Mouse (Mus musculus) liver, embryonic 13.5 days (tissue): ENCODE results near the gene Hexb. TPM values are rescaled to one million over a fixed set of nuclear protein-coding genes. Genes with fewer than 3 reads are reported as not detected.
A peak's percentile ranks its signal among the peaks of the same experiment; 100 is the strongest.

Source experiments
- ATAC-seq: fragments of 200-750 bp; cut with Nextera tagmentation; 2 replicates; pipeline ENCODE4 v1.8.0; 2017; ENCODE audit warnings: low read depth, mild to moderate bottlenecking, moderate number of reproducible peaks, moderate library complexity
- DNase-seq: peaks from one replicate; pipeline ENCODE4 v3.0.0; 2022
- H3K27ac ChIP-seq: fragments of 300-500 bp; sonication (generic); 2 replicates; pipeline ENCODE4 v1.5.1; 2015; ENCODE audit warnings: moderate library complexity, mild to moderate bottlenecking, inconsistent platforms
- H3K27me3 ChIP-seq: fragments of 300-500 bp; sonication (generic); 2 replicates; pipeline ENCODE4 v1.6.1; 2015; ENCODE audit warnings: mild to moderate bottlenecking, inconsistent platforms
- H3K36me3 ChIP-seq: fragments of 300-500 bp; sonication (generic); 2 replicates; pipeline ENCODE4 v1.6.1; 2015; ENCODE audit warnings: mild to moderate bottlenecking, inconsistent platforms
- H3K4me1 ChIP-seq: fragments of 300-500 bp; sonication (generic); replicated peaks from 2 replicates; pipeline ENCODE4 v1.6.1; 2015; ENCODE audit warnings: inconsistent platforms
- H3K4me2 ChIP-seq: fragments of 300-500 bp; sonication (generic); 2 replicates; pipeline ENCODE4 v1.6.1; 2015; ENCODE audit warnings: inconsistent platforms, mild to moderate bottlenecking, moderate library complexity
- H3K4me3 ChIP-seq: fragments of 300-500 bp; sonication (generic); replicated peaks from 2 replicates; pipeline ENCODE4 v1.5.1; 2015; ENCODE audit warnings: mild to moderate bottlenecking, inconsistent platforms
- H3K9ac ChIP-seq: fragments of 300-500 bp; sonication (generic); 2 replicates; pipeline ENCODE4 v1.6.1; 2015; ENCODE audit warnings: mild to moderate bottlenecking, inconsistent platforms
- H3K9me3 ChIP-seq: fragments of 300-500 bp; sonication (generic); replicated peaks from 2 replicates; pipeline ENCODE4 v1.6.1; 2016; ENCODE audit warnings: inconsistent platforms
- WGBS: fragments of 180-500 bp; shearing (Covaris S2); methylation state at CpG from one replicate; pipeline ENCODE4 v1.1.7; 2015; ENCODE audit not compliant: insufficient replicate concordance; 5-methylcytosine and 5-hydroxymethylcytosine counted together
- polyA plus RNA-seq: library from polyadenylated mRNA; unstranded; fragments of >200 nt; fragmentation: Nextera tagmentation; extraction: Ambion mirVana; gene quantifications from 2 replicates; pipeline ENCODE4 v1.2.1, GENCODE M21; 2015

Hexb gene
- polyA plus RNA-seq = 16.0 and 20.4 TPM in 2 replicates

- Histone ChIP-seq H3K27ac (peak within 1 kb of the TSS; percentile 70), H3K9me3 (no peaks in the 10 kb centered on the region), H3K4me3 (peak within 1 kb of the TSS; percentile 74), H3K27me3 (no peaks in the 10 kb centered on the region), H3K4me1 (peaks cover 19% of the 10 kb centered on the region), H3K4me2 (peak within 1 kb of the TSS; percentile 95), H3K36me3 (no peaks in the 10 kb centered on the region), H3K9ac (peak within 1 kb of the TSS; percentile 77)
- DNase-seq (peak; percentile 87), ATAC-seq (peak; percentile 97)
- WGBS = under 1% methylated on average over 45 of the region's 45 CpGs
Observed at GRCm38 (mm10) chr13:97197932-97198562, at the start of gene Hexb. Gene Hexb (minus strand): TSS chr13:97198357.

- Histone ChIP-seq H3K9me3 (no peaks in the 10 kb centered on the region), H3K36me3 (peaks cover 43% of the 10 kb centered on the region), H3K27me3 (no peaks in the 10 kb centered on the region), H3K4me2 (no peak overlapping the region), H3K4me3 (no peak overlapping the region), H3K4me1 (peaks cover 28% of the 10 kb centered on the region), H3K9ac (no peak overlapping the region), H3K27ac (no peak overlapping the region)
- WGBS = 62% methylated on average over 4 of the region's 4 CpGs
- DNase-seq (no peak), ATAC-seq (no peak)
Observed at GRCm38 (mm10) chr13:97247754-97248153, 49.6 kb upstream of the Hexb start.

GRCm38 (mm10) chr13:97246217-97246616 lies 48.1 kb upstream of the Hexb start:
- no peak overlapping the region for H3K9ac ChIP-seq
- ATAC-seq (no peak), DNase-seq (no peak)
- peaks cover 22% of the 10 kb centered on the region for H3K4me1 ChIP-seq
- no peak overlapping the region for H3K4me3 ChIP-seq
- H3K27ac ChIP-seq = no peak overlapping the region
- no peak overlapping the region for H3K4me2 ChIP-seq
- 81% methylated on average over 16 of the region's 16 CpGs for WGBS
- peaks cover 8% of the 10 kb centered on the region for H3K27me3 ChIP-seq
- no peaks in the 10 kb centered on the region for H3K9me3 ChIP-seq
- peaks cover 31% of the 10 kb centered on the region for H3K36me3 ChIP-seq

DNA sequence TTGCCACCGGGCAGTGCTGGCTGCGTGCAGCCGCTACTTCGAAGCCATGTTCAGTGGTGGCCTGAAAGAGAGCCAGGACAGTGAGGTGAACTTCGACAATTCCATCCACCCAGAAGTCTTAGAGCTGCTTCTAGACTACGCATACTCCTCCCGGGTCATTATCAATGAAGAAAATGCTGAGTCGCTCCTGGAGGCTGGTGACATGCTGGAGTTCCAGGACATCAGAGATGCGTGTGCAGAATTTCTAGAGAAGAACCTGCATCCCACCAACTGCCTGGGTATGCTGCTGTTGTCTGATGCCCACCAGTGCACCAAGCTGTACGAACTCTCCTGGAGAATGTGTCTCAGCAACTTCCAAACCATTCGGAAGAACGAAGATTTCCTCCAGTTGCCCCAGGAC lies 47.0 kb upstream of the Hexb start:
- no peak for ATAC-seq
- Histone ChIP-seq H3K4me1 (peaks cover 27% of the 10 kb centered on the region), H3K36me3 (peaks cover 25% of the 10 kb centered on the region), H3K9ac (no peak overlapping the region), H3K4me2 (no peak overlapping the region), H3K27me3 (peaks cover 19% of the 10 kb centered on the region), H3K4me3 (no peak overlapping the region), H3K9me3 (no peaks in the 10 kb centered on the region), H3K27ac (no peak overlapping the region)
- DNase-seq = no peak
- WGBS = 75% methylated on average over 12 of the region's 12 CpGs

- 82% methylated on average over 11 of the region's 11 CpGs for WGBS
- H3K4me3 ChIP-seq = no peak overlapping the region
Observed at GRCm38 (mm10) chr13:97244712-97245105, 46.6 kb upstream of the Hexb start.

DNA sequence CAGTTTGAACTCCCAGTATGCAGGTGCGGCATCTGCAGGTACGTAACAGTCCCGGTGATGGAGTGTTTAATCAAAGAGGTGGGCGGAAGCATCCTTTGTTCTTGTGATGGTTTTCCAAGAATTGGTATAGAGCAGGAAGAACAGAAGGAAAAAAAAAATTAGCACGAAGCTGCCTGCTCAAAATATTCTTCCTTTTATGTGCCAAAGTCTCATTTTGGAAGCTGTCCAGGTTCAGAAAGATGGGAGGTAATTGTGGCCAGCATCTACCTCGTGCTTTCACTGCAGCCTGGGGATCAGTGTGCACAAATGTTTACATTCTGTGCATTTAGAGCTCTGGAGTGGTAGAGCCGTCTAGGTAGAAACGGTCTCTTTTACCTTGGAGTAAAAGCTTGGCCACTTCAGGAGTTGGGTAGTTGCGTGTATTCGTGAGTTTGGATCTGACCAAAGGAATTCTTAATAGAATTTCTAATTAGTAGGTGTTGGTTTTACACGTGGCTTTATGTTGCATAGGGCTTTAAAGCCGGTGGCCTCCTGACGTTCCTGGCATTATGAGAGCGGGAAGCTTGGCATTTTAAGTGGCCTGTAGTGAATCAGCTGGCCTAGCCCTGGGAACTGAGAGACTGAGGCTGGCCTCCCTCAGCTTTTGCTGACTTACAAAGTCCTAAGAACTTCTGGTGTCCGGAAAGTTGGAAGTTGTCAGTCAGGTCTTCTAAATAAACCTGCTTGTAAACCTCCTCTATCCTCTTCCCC lies 46.0 kb upstream of the Hexb start:
- DNase-seq = no peak
- ATAC-seq = no peak
- Histone ChIP-seq H3K4me2 (0 out of 2 replicates have a peak overlapping the region, but pooled peaks have one; percentile 85), H3K9ac (no peak overlapping the region), H3K27me3 (peaks cover 29% of the 10 kb centered on the region), H3K4me3 (no peak overlapping the region), H3K4me1 (peaks cover 31% of the 10 kb centered on the region), H3K9me3 (no peaks in the 10 kb centered on the region), H3K27ac (no peak overlapping the region), H3K36me3 (peaks cover 25% of the 10 kb centered on the region)
- 68% methylated on average over 15 of the region's 15 CpGs for WGBS

More at GRCm38 (mm10) chr13:97244712-97245105, 46.6 kb upstream of the Hexb start:
- no peak overlapping the region for H3K4me2 ChIP-seq
- no peak overlapping the region for H3K9ac ChIP-seq
- H3K27ac ChIP-seq = no peak overlapping the region
- H3K27me3 ChIP-seq = peaks cover 23% of the 10 kb centered on the region
- DNase-seq (no peak), ATAC-seq (no peak)
- peaks cover 25% of the 10 kb centered on the region for H3K36me3 ChIP-seq
- peaks cover 29% of the 10 kb centered on the region for H3K4me1 ChIP-seq
- H3K9me3 ChIP-seq = no peaks in the 10 kb centered on the region

DNA sequence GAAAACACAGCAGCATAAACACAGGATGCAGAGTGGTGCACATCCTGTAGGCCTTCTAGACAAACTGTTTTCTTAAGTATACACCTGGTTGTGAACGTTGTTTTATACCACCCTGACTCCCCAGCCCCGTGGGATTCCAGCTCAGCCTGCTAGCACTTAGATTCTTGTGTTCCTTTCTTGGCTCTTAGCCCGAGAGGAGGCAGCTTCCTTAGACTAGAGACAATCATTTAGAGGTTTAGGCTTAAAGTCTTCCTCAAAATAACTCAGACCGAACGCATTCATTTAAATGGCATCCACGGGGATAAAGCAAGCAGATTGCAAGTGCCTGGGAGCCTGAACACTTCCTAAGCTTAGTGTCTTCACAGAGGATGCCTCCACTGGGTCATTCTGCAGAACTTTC lies 44.6 kb upstream of the Hexb start:
- H3K9me3 ChIP-seq = no peaks in the 10 kb centered on the region
- 31% methylated on average over 6 of the region's 6 CpGs for WGBS
- DNase-seq (no peak), ATAC-seq (no peak)
- H3K4me2 ChIP-seq = peak overlapping the region; percentile 85
- H3K4me3 ChIP-seq = peak overlapping the region; percentile 69
- peaks cover 43% of the 10 kb centered on the region for H3K27me3 ChIP-seq
- H3K4me1 ChIP-seq = peaks cover 27% of the 10 kb centered on the region
- H3K27ac ChIP-seq = no peak overlapping the region
- 0 out of 2 replicates have a peak overlapping the region, but pooled peaks have one; percentile 9 for H3K9ac ChIP-seq
- peaks cover 19% of the 10 kb centered on the region for H3K36me3 ChIP-seq

DNA sequence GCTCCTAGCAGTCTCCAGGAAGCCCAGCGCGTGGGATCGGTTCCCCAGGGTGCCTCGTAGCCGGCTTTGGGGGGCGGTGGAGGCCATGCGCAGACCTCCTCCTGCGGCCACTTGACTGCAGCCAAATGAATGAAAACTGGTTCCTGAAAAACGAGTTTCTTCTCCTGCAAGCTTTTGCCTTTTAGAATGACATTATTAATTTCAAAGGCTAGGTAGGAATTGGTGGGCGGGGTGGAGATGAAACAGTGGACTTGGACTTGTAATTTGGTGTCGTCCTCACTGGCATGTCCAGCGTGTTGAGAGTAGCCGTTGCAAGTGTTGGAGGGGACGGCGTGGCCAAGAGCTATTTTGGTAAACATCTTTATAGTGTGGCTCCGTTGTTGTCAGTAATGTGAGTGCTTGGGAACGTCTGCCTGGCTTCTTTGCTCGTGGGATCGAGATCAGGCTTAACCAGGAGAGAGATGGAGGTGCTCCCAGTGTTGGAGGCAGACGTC lies 43.7 kb upstream of the Hexb start:
- Histone ChIP-seq H3K9ac (peak overlapping the region; percentile 77), H3K4me3 (peak overlapping the region; percentile 69), H3K36me3 (peaks cover 19% of the 10 kb centered on the region), H3K4me2 (peak overlapping the region; percentile 85), H3K9me3 (no peaks in the 10 kb centered on the region), H3K4me1 (peaks cover 25% of the 10 kb centered on the region), H3K27me3 (peaks cover 44% of the 10 kb centered on the region), H3K27ac (peak overlapping the region; percentile 70; the same call in 1 of the 2 replicates)
- 2% methylated on average over 20 of the region's 20 CpGs for WGBS
- ATAC-seq = no peak
- no peak for DNase-seq

- Histone ChIP-seq H3K27ac (peak within 1 kb of the TSS; percentile 82), H3K9ac (peak within 1 kb of the TSS; percentile 77), H3K4me2 (peak within 1 kb of the TSS; percentile 85), H3K27me3 (peaks cover 44% of the 10 kb centered on the region), H3K4me1 (peaks cover 25% of the 10 kb centered on the region), H3K4me3 (peak within 1 kb of the TSS; percentile 69), H3K9me3 (no peaks in the 10 kb centered on the region), H3K36me3 (peaks cover 14% of the 10 kb centered on the region)
- ATAC-seq (peak; percentile 84), DNase-seq (peak; percentile 70)
- WGBS = 1% methylated on average over 86 of the region's 89 CpGs
Observed at GRCm38 (mm10) chr13:97240965-97241786, 43.0 kb upstream of the Hexb start, which contains the start of gene Enc1. Gene Enc1 (plus strand): TSS chr13:97241105.

DNA sequence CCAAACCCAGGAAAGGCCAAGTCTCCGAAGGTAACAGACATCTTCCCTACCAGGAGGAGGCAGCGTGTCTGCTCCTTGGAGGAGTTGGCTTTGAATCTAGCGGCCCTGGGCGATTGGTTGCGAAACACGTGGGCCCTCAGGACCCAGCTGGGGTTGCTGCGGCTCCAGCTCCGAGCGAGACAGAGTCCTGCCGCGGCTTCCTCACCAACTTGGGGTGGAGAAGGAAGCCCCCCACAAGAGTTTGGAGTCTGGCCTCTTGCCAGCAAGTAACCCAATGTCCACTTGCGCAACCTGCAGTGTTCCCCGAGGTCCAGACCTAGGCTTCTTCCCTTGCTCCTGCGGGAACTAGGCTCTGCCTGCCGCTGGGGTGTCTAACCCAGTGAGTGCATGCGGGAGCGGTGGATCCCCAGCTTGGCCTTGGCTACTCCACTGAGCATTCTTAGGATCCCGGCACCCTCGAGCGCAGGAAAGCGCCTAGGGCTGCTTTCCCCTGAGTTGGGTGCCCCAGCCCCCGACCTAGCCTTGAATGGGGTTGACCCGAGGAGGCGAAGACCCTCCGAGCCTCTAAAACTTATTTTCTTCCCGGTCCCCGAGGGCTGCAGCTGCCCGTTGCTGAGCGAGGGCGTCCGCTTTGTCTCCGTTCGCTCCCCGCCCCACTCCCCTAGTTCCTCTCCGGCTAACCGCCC lies 42.3 kb upstream of the Hexb start:
- peak overlapping the region; percentile 72 for H3K9ac ChIP-seq
- H3K9me3 ChIP-seq = no peaks in the 10 kb centered on the region
- DNase-seq = peak; percentile 14
- H3K4me1 ChIP-seq = peaks cover 25% of the 10 kb centered on the region
- peak overlapping the region; percentile 82 for H3K27ac ChIP-seq
- under 1% methylated on average over 36 of the region's 36 CpGs for WGBS
- H3K36me3 ChIP-seq = peaks cover 6% of the 10 kb centered on the region
- H3K27me3 ChIP-seq = peaks cover 44% of the 10 kb centered on the region
- H3K4me2 ChIP-seq = peak overlapping the region; percentile 85
- peak overlapping the region; percentile 69 for H3K4me3 ChIP-seq
- ATAC-seq = peak; percentile 52
